Mouse (Mus musculus) liver, embryonic 15.5 days (tissue): Measurements from ENCODE around the gene Epas1. TPM values are rescaled to one million over a fixed set of nuclear protein-coding genes. Genes with fewer than 3 reads are reported as not detected.
A peak's percentile ranks its signal among the peaks of the same experiment; 100 is the strongest.

ENCODE experiments used
- ATAC-seq: fragments of 200-750 bp; cut with Nextera tagmentation; 2 replicates; pipeline ENCODE4 v1.8.0; 2017; ENCODE audit warnings: moderate number of reproducible peaks, mild to moderate bottlenecking, moderate library complexity; ENCODE audit not compliant: insufficient read depth
- H3K27ac ChIP-seq: fragments of 300-500 bp; sonication (generic); replicated peaks from 2 replicates; pipeline ENCODE4 v1.5.1; 2015; ENCODE audit warnings: mild to moderate bottlenecking, inconsistent platforms
- H3K27me3 ChIP-seq: fragments of 300-500 bp; sonication (generic); 2 replicates; pipeline ENCODE4 v1.6.1; 2015; ENCODE audit warnings: mild to moderate bottlenecking, inconsistent platforms
- H3K36me3 ChIP-seq: fragments of 300-500 bp; sonication (generic); replicated peaks from 2 replicates; pipeline ENCODE4 v1.6.1; 2015; ENCODE audit warnings: moderate library complexity, mild to moderate bottlenecking, inconsistent platforms
- H3K4me1 ChIP-seq: fragments of 300-500 bp; sonication (generic); replicated peaks from 2 replicates; pipeline ENCODE4 v1.6.1; 2015; ENCODE audit warnings: inconsistent platforms
- H3K4me2 ChIP-seq: fragments of 300-500 bp; sonication (generic); 2 replicates; pipeline ENCODE4 v1.6.1; 2015; ENCODE audit warnings: moderate library complexity, mild to moderate bottlenecking, inconsistent platforms
- H3K4me3 ChIP-seq: fragments of 300-500 bp; sonication (generic); replicated peaks from 2 replicates; pipeline ENCODE4 v1.5.1; 2015; ENCODE audit warnings: mild to moderate bottlenecking, inconsistent platforms
- H3K9ac ChIP-seq: fragments of 300-500 bp; sonication (generic); 2 replicates; pipeline ENCODE4 v1.6.1; 2015; ENCODE audit warnings: moderate library complexity, mild to moderate bottlenecking, inconsistent platforms
- H3K9me3 ChIP-seq: fragments of 300-500 bp; sonication (generic); replicated peaks from 2 replicates; pipeline ENCODE4 v1.6.1; 2016; ENCODE audit warnings: inconsistent platforms
- WGBS: fragments of 180-500 bp; shearing (Covaris S2); methylation state at CpG from one replicate; pipeline ENCODE4 v1.1.7; 2015; ENCODE audit warnings: mixed read lengths; ENCODE audit not compliant: insufficient replicate concordance; 5-methylcytosine and 5-hydroxymethylcytosine counted together
- polyA plus RNA-seq: library from polyadenylated mRNA; unstranded; fragments of >200 nt; fragmentation: Nextera tagmentation; extraction: Ambion mirVana; gene quantifications from 2 replicates; pipeline ENCODE4 v1.2.1, GENCODE M21; 2015

Gene Epas1
- polyA plus RNA-seq = 2.6 and 2.8 TPM in 2 replicates

DNA sequence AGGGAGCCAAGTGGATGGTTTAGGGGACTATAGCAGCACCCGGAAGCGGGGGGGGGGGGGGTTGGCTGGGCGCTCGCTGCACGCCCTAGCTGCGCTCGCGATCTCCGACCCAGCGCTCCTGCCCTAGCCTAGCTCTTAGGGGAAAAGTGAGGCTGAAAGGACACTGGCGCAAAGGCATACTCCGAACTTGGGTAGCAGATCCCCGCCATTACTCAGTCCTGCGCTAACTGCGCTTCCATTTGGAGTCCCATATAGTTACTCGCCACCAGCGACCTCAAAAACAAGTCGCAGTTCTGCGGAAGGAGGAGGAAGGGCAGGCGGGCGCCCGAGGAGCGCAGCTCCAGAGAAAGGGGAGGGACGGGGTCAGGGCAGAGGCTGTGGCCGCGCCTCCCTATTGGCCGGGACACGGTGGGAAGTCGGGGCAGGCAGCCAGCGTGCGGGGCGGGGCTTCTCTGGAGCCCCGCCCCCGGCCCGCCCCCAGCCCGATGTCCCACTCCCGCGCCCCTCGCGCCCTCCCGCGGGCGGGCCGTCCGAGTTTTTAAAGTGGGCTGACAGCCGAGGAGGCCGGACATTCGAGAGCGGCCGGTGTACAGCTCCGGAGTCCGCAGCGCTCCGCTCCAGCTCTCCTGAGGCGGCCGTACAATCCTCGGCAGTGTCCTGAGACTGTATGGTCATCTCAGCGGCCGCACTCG, at the start of gene Epas1:
Gene Epas1 (plus strand): TSS at position 571 of the 692 bp plus-strand sequence.
- Histone ChIP-seq H3K4me1 (peaks cover 22% of the 10 kb centered on the region), H3K27ac (0 out of 2 replicates have a peak within 1 kb of the TSS, but pooled peaks have one; percentile 45), H3K36me3 (no peaks in the 10 kb centered on the region), H3K4me2 (peak within 1 kb of the TSS; percentile 66), H3K4me3 (peak within 1 kb of the TSS; percentile 54), H3K9me3 (no peaks in the 10 kb centered on the region), H3K27me3 (peaks cover 74% of the 10 kb centered on the region), H3K9ac (peak within 1 kb of the TSS; percentile 25)
- ATAC-seq = peak; percentile 89
- under 1% methylated on average over 60 of the region's 60 CpGs for WGBS

GRCm38 (mm10) chr17:86705236-86705635, 48.3 kb upstream of the Epas1 start:
- Histone ChIP-seq H3K9me3 (no peaks in the 10 kb centered on the region), H3K9ac (no peak overlapping the region), H3K36me3 (no peaks in the 10 kb centered on the region), H3K27ac (no peak overlapping the region), H3K4me2 (no peak overlapping the region), H3K4me3 (no peak overlapping the region), H3K4me1 (no peaks in the 10 kb centered on the region), H3K27me3 (no peaks in the 10 kb centered on the region)
- ATAC-seq = no peak
- 42% methylated on average over 3 of the region's 3 CpGs for WGBS

DNA sequence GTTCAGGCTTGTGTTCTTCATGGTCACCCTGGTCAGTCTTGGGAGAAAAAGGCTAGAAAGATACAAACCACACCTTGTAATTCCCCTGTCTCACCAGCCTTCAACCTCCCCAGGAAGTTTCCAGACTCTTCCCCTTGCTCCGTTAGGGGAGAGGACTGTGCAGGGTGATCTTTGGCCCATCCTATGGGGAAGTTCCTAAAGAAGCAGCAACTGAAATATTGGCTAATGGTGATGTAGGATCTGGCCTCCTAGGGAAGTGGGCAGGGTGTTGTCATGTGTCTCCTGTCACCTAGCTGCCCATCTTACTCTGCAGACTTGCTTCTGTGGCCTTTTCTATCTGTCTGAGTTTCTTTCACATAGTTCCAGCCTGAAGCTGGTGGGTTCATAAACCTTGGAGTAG, 47.0 kb upstream of the Epas1 start:
- Histone ChIP-seq H3K36me3 (no peaks in the 10 kb centered on the region), H3K4me3 (no peak overlapping the region), H3K9me3 (no peaks in the 10 kb centered on the region), H3K4me1 (no peaks in the 10 kb centered on the region), H3K27ac (no peak overlapping the region), H3K9ac (no peak overlapping the region), H3K27me3 (no peaks in the 10 kb centered on the region), H3K4me2 (no peak overlapping the region)
- ATAC-seq = no peak
- WGBS = 30% methylated on average over 1 of the region's 1 CpGs

DNA sequence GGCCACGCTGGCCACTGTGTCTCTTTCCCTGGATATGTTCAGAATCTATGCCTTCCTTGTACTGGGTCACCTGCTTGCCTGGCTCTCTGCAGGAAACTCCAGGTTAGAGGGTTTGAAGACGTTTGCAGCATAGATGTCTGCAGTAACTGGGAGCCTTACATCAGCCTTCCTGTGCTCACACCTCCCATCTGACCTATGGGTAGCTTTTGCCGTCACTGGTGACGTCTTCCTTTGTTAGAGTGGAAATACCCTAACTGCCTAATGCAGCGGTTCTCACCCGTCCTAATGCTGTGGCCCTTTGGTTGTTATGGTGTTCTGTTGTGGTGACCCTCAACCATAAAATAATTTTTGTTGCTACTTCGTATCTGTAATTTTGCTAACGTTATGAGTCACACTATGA, 43.7 kb upstream of the Epas1 start:
- ATAC-seq = no peak
- H3K27ac ChIP-seq = no peak overlapping the region
- no peaks in the 10 kb centered on the region for H3K36me3 ChIP-seq
- H3K4me2 ChIP-seq = no peak overlapping the region
- H3K9me3 ChIP-seq = no peaks in the 10 kb centered on the region
- no peaks in the 10 kb centered on the region for H3K4me1 ChIP-seq
- no peak overlapping the region for H3K4me3 ChIP-seq
- H3K9ac ChIP-seq = no peak overlapping the region
- no peaks in the 10 kb centered on the region for H3K27me3 ChIP-seq
- 64% methylated on average over 8 of the region's 8 CpGs for WGBS

- no peak overlapping the region for H3K4me2 ChIP-seq
- no peaks in the 10 kb centered on the region for H3K4me1 ChIP-seq
- 41% methylated on average over 8 of the region's 8 CpGs for WGBS
- H3K9me3 ChIP-seq = no peaks in the 10 kb centered on the region
- H3K27me3 ChIP-seq = no peaks in the 10 kb centered on the region
- H3K9ac ChIP-seq = no peak overlapping the region
- no peaks in the 10 kb centered on the region for H3K36me3 ChIP-seq
- no peak overlapping the region for H3K27ac ChIP-seq
- H3K4me3 ChIP-seq = no peak overlapping the region
- no peak for ATAC-seq
These were observed 43.1 kb upstream of the Epas1 start for GRCm38 (mm10) chr17:86710379-86710778.

DNA sequence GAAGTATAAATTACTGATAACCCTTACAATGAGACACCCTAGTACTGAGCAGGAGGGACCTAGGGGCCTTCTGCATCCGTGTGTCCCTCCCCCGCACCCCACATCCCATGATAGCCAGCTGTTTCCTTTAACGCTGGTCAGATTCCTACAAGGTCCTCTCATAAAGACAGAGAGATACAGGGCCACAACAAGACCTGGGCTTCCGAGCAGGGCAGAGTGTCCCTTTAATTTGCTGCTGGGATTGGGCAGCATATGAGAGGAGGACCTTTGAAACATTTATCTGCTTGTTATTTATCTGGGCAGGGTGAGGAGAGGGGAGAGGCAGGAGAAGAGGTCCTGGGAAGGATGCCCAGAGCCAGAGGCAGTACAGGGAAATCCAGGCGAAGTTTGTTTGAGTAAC, 41.6 kb upstream of the Epas1 start:
- Histone ChIP-seq H3K27ac (no peak overlapping the region), H3K27me3 (no peaks in the 10 kb centered on the region), H3K4me3 (no peak overlapping the region), H3K9ac (no peak overlapping the region), H3K4me2 (no peak overlapping the region), H3K9me3 (no peaks in the 10 kb centered on the region), H3K4me1 (no peaks in the 10 kb centered on the region), H3K36me3 (no peaks in the 10 kb centered on the region)
- no peak for ATAC-seq
- 36% methylated on average over 5 of the region's 5 CpGs for WGBS

DNA sequence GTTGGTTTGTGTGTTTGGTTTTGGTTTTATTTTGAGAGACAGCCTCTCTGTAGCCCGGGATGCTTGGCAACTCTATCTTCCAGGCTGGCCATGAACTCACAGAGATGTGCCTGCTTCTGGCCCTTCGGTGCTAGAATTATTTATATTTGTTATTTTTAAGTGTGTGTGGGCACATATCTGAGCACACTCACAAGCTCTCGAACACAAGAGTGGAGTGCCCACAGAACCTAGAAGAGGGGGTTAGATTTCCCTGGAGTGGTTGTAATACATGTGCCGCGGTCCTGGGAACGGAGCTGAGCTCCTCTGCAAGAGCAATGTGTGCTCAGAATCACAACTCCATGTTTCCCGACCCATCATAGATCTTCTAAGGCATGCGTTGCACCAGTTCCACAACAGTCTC, 40.9 kb upstream of the Epas1 start:
- 71% methylated on average over 8 of the region's 8 CpGs for WGBS
- no peak for ATAC-seq
- H3K4me2 ChIP-seq = no peak overlapping the region
- H3K4me1 ChIP-seq = no peaks in the 10 kb centered on the region
- no peaks in the 10 kb centered on the region for H3K27me3 ChIP-seq
- no peaks in the 10 kb centered on the region for H3K9me3 ChIP-seq
- no peak overlapping the region for H3K9ac ChIP-seq
- H3K27ac ChIP-seq = no peak overlapping the region
- H3K36me3 ChIP-seq = no peaks in the 10 kb centered on the region
- H3K4me3 ChIP-seq = no peak overlapping the region

DNA sequence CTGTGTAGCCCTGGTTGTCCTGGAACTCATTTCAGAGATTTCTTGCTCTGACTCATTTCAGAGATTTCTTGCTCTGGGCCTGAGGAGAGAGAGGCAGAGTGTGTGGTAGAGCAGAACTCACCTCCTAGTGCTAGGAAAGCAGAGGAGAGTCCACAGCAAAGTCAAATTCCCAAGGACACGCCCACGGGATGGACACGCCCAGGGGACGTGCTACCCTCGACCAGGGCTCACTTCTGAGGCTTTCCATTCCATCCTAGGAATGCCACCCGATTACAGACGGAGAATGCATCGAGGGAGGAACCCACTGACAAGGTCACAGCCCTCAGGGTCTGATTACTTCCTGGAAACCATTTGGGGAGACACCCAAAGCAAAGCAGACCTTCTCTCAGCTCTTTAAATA, 39.9 kb upstream of the Epas1 start:
- H3K36me3 ChIP-seq = no peaks in the 10 kb centered on the region
- H3K4me2 ChIP-seq = no peak overlapping the region
- no peaks in the 10 kb centered on the region for H3K27me3 ChIP-seq
- no peak for ATAC-seq
- no peaks in the 10 kb centered on the region for H3K9me3 ChIP-seq
- no peaks in the 10 kb centered on the region for H3K4me1 ChIP-seq
- no peak overlapping the region for H3K27ac ChIP-seq
- 23% methylated on average over 8 of the region's 8 CpGs for WGBS
- H3K4me3 ChIP-seq = no peak overlapping the region
- no peak overlapping the region for H3K9ac ChIP-seq

GRCm38 (mm10) chr17:86724786-86725415, 28.6 kb upstream of the Epas1 start:
- Histone ChIP-seq H3K4me2 (no peak overlapping the region), H3K4me3 (no peak overlapping the region), H3K9ac (no peak overlapping the region), H3K27ac (no peak overlapping the region), H3K27me3 (no peaks in the 10 kb centered on the region), H3K9me3 (no peaks in the 10 kb centered on the region), H3K4me1 (no peaks in the 10 kb centered on the region), H3K36me3 (no peaks in the 10 kb centered on the region)
- ATAC-seq = no peak
- 63% methylated on average over 8 of the region's 8 CpGs for WGBS

DNA sequence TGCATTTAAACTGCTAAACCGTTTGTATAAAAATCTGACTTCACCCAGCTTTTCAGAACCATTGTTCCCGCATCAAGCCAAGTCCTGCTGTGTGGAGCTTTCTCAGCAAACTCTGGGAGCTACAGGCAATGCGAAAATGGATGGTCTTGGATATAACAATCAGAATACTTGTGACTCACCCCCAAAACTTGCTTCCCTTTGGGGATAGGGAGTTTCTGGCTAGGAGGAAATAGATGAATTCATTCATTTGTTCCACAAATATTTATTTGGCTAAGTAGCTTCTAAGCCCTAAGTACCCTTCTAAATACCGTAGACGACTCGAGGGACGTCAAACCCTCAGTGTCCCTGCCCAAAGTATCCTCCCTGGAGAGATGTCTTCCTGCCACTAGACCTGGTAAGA, 27.0 kb upstream of the Epas1 start:
- WGBS = 70% methylated on average over 7 of the region's 7 CpGs
- Histone ChIP-seq H3K27me3 (no peaks in the 10 kb centered on the region), H3K9ac (no peak overlapping the region), H3K36me3 (no peaks in the 10 kb centered on the region), H3K9me3 (no peaks in the 10 kb centered on the region), H3K27ac (no peak overlapping the region), H3K4me2 (no peak overlapping the region), H3K4me3 (no peak overlapping the region), H3K4me1 (no peaks in the 10 kb centered on the region)
- ATAC-seq = no peak

DNA sequence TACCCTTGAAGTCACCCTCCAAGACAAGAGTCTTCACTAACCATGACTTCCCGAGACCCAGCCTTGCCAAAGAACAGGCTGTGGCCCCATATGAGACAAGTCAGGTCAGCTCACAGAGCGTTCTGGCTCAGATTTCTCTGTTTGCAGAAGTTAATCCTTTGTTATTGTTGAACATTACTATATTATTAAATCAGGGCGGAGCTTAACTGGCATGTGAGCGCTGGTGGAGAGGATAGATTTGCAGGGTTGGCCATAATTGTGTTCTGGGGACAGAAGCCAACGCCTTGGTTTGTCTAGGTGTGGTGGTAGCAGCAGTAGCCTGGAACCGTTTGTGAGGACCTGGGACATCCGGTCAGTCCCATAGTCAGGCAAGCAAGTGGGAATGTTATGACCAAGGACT, 26.5 kb upstream of the Epas1 start:
- no peak overlapping the region for H3K4me2 ChIP-seq
- no peak overlapping the region for H3K4me3 ChIP-seq
- no peak overlapping the region for H3K9ac ChIP-seq
- WGBS = 60% methylated on average over 7 of the region's 7 CpGs
- H3K9me3 ChIP-seq = no peaks in the 10 kb centered on the region
- no peaks in the 10 kb centered on the region for H3K27me3 ChIP-seq
- H3K36me3 ChIP-seq = no peaks in the 10 kb centered on the region
- ATAC-seq = no peak
- no peak overlapping the region for H3K27ac ChIP-seq
- H3K4me1 ChIP-seq = 0 out of 2 replicates have a peak, but pooled peaks cover 2% of the 10 kb centered on the region
